Mouse (Mus musculus) olfactory bulb, adult 2 months (tissue): ENCODE data around the gene Dcbld2.

Experiments used
- CTCF ChIP-seq: fragments of 200-500 bp; IDR thresholded peaks from 2 replicates; pipeline ENCODE4 v1.5.1; 2012; ENCODE audit warnings: low read depth, mild to moderate bottlenecking, low read length, moderate library complexity; ENCODE audit not compliant: insufficient read depth
- POLR2A ChIP-seq: fragments of 200-500 bp; IDR thresholded peaks from 2 replicates; pipeline ENCODE4 v1.6.1; 2012; ENCODE audit warnings: mild to moderate bottlenecking, low read depth, low read length, moderate library complexity; ENCODE audit not compliant: insufficient read depth

DNA sequence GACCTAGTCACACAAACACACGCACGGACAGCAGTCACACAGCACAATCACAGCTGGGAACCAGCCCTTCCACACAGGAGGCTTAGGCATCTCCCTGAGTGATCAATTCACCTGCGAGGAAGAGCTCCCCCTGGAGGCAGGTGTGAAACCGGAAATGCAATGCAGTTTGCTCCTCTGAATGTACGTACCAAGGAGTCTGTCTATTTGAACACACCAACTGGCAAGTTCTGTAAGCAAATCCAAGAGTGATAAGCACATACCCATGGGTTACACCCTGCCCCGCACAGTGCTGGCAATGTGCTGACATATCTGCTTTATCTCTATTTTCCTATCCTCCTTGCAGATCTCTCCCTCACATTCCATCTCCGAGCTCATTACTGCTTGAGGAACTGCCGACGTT, 106.3 kb downstream of the Dcbld2 start:
- peak; percentile 16; the same call in 1 of the 2 replicates for TF ChIP-seq CTCF
- no peak for TF ChIP-seq POLR2A
